Mouse (Mus musculus) forebrain, postnatal 0 days (tissue): ENCODE measurements around the gene Lor. TPM values are rescaled to one million over a fixed set of nuclear protein-coding genes. Genes with fewer than 3 reads are reported as not detected.

Experiments
- ATAC-seq: fragments of 200-750 bp; cut with Nextera tagmentation; 2 replicates; pipeline ENCODE4 v1.8.0; 2017; ENCODE audit warnings: mild to moderate bottlenecking, moderate library complexity
- DNase-seq: peaks from one replicate; pipeline ENCODE4 v3.0.0-alpha.2; 2015
- H3K27ac ChIP-seq: fragments of 300-500 bp; sonication (generic); 2 replicates; pipeline ENCODE4 v1.5.1; 2014; ENCODE audit warnings: low read depth, mild to moderate bottlenecking, antibody characterized with exemption, low read length, moderate library complexity, mixed read lengths
- H3K27me3 ChIP-seq: fragments of 300-500 bp; sonication (generic); 2 replicates; pipeline ENCODE4 v1.6.1; 2014; ENCODE audit warnings: mild to moderate bottlenecking, low read length, mixed read lengths; ENCODE audit not compliant: insufficient read depth
- H3K36me3 ChIP-seq: fragments of 300-500 bp; sonication (generic); 2 replicates; pipeline ENCODE4 v1.6.1; 2014; ENCODE audit warnings: mild to moderate bottlenecking, moderate library complexity; ENCODE audit not compliant: insufficient read depth
- H3K4me1 ChIP-seq: fragments of 300-500 bp; sonication (generic); 2 replicates; pipeline ENCODE4 v1.6.1; 2014; ENCODE audit warnings: antibody characterized with exemption; ENCODE audit not compliant: insufficient read depth
- H3K4me2 ChIP-seq: fragments of 300-500 bp; sonication (generic); 2 replicates; pipeline ENCODE4 v1.6.1; 2014; ENCODE audit warnings: low read depth, mild to moderate bottlenecking, moderate library complexity
- H3K4me3 ChIP-seq: fragments of 300-500 bp; sonication (generic); 2 replicates; pipeline ENCODE4 v1.5.1; 2014; ENCODE audit warnings: low read depth, low read length, mixed read lengths
- H3K9ac ChIP-seq: fragments of 300-500 bp; sonication (generic); 2 replicates; pipeline ENCODE4 v1.6.1; 2014; ENCODE audit warnings: mild to moderate bottlenecking
- H3K9me3 ChIP-seq: fragments of 300-500 bp; sonication (generic); 2 replicates; pipeline ENCODE4 v1.6.1; 2016; ENCODE audit warnings: low read length
- CTCF ChIP-seq: sonication (generic); IDR thresholded peaks from 2 replicates; pipeline ENCODE4 v1.5.1; 2016; ENCODE audit warnings: antibody characterized with exemption, control low read depth, low read depth
- WGBS: fragments of 180-500 bp; shearing (Covaris S2); extraction: QIAGEN DNeasy Blood & Tissue Kit; methylation state at CpG from one replicate; pipeline ENCODE4 v1.1.7; 2014; 5-methylcytosine and 5-hydroxymethylcytosine counted together
- polyA plus RNA-seq: library from polyadenylated mRNA; unstranded; fragments of >200 nt; fragmentation: Nextera tagmentation; extraction: Ambion mirVana; gene quantifications from 2 replicates; pipeline ENCODE4 v1.2.1, GENCODE M21; 2015
- total RNA-seq: library from RNA; depleted of rRNA; stranded (reverse); fragments of >200 nt; gene quantifications from 2 replicates; pipeline ENCODE4 v1.2.3, GENCODE M21; 2014; rRNA removed

The Lor gene
- total RNA-seq (1.8 and 2.0 TPM in 2 replicates), polyA plus RNA-seq (10.4 and 14.7 TPM in 2 replicates)

- no peak for TF ChIP-seq CTCF
- DNase-seq, result no peak
- no peak for ATAC-seq
- 81% methylated on average over 2 of the region's 2 CpGs for WGBS
- peak within 1 kb of the TSS; percentile 91 for H3K27ac ChIP-seq
- H3K4me2 ChIP-seq, result peak within 1 kb of the TSS; percentile 88
- peaks cover 6% of the 10 kb centered on the region for H3K27me3 ChIP-seq
- H3K36me3 ChIP-seq, result no peaks in the 10 kb centered on the region
- H3K9me3 ChIP-seq, result no peaks in the 10 kb centered on the region
- peak within 1 kb of the TSS; percentile 73 for H3K4me3 ChIP-seq
- H3K9ac ChIP-seq, result peak within 1 kb of the TSS; percentile 82; the same call in 1 of the 2 replicates
- no peaks in the 10 kb centered on the region for H3K4me1 ChIP-seq
Measured at GRCm38 (mm10) chr3:92083042-92083441, at the start of gene Lor. Gene Lor (minus strand): TSS chr3:92083142.

GRCm38 (mm10) chr3:92123847-92124246, 40.9 kb upstream of the Lor start, which contains the start of gene Prr9:
Gene Prr9 (minus strand): TSS chr3:92123947.
- no peak within 1 kb of the TSS for H3K27ac ChIP-seq
- no peak within 1 kb of the TSS for H3K4me3 ChIP-seq
- WGBS, result 81% methylated on average over 5 of the region's 5 CpGs
- no peak for DNase-seq
- no peak within 1 kb of the TSS for H3K4me2 ChIP-seq
- H3K36me3 ChIP-seq, result no peaks in the 10 kb centered on the region
- H3K9ac ChIP-seq, result no peak within 1 kb of the TSS
- H3K4me1 ChIP-seq, result no peaks in the 10 kb centered on the region
- no peak for TF ChIP-seq CTCF
- H3K9me3 ChIP-seq, result no peaks in the 10 kb centered on the region
- no peaks in the 10 kb centered on the region for H3K27me3 ChIP-seq
- no peak for ATAC-seq

GRCm38 (mm10) chr3:92120902-92121301, 38.0 kb upstream of the Lor start:
- Histone ChIP-seq H3K27ac (no peak overlapping the region), H3K9me3 (no peaks in the 10 kb centered on the region), H3K9ac (no peak overlapping the region), H3K4me1 (no peaks in the 10 kb centered on the region), H3K36me3 (no peaks in the 10 kb centered on the region), H3K27me3 (no peaks in the 10 kb centered on the region), H3K4me3 (no peak overlapping the region), H3K4me2 (no peak overlapping the region)
- 84% methylated on average over 3 of the region's 3 CpGs for WGBS
- ATAC-seq, result no peak
- no peak for TF ChIP-seq CTCF
- DNase-seq, result no peak

- Histone ChIP-seq H3K9ac (no peak overlapping the region), H3K36me3 (no peaks in the 10 kb centered on the region), H3K4me3 (no peak overlapping the region), H3K4me2 (no peak overlapping the region), H3K27ac (no peak overlapping the region), H3K27me3 (no peaks in the 10 kb centered on the region), H3K4me1 (no peaks in the 10 kb centered on the region), H3K9me3 (no peaks in the 10 kb centered on the region)
- no peak for ATAC-seq
- WGBS, result 32% methylated on average over 3 of the region's 3 CpGs
- peak; percentile 46 for TF ChIP-seq CTCF
- peak; percentile 5 for DNase-seq
Measured at GRCm38 (mm10) chr3:92117930-92118329, 35.0 kb upstream of the Lor start.

- H3K4me3 ChIP-seq, result no peak overlapping the region
- no peak overlapping the region for H3K9ac ChIP-seq
- DNase-seq, result no peak
- no peaks in the 10 kb centered on the region for H3K27me3 ChIP-seq
- H3K9me3 ChIP-seq, result no peaks in the 10 kb centered on the region
- TF ChIP-seq CTCF, result no peak
- H3K4me2 ChIP-seq, result no peak overlapping the region
- H3K4me1 ChIP-seq, result no peaks in the 10 kb centered on the region
- no peak for ATAC-seq
- no peak overlapping the region for H3K27ac ChIP-seq
- no peaks in the 10 kb centered on the region for H3K36me3 ChIP-seq
Measured at GRCm38 (mm10) chr3:92111526-92111925, 28.6 kb upstream of the Lor start.

GRCm38 (mm10) chr3:92110790-92111189, 27.8 kb upstream of the Lor start:
- H3K4me2 ChIP-seq, result no peak overlapping the region
- H3K9ac ChIP-seq, result no peak overlapping the region
- DNase-seq, result no peak
- H3K4me3 ChIP-seq, result no peak overlapping the region
- no peak for TF ChIP-seq CTCF
- H3K36me3 ChIP-seq, result no peaks in the 10 kb centered on the region
- H3K4me1 ChIP-seq, result no peaks in the 10 kb centered on the region
- H3K27me3 ChIP-seq, result no peaks in the 10 kb centered on the region
- no peaks in the 10 kb centered on the region for H3K9me3 ChIP-seq
- ATAC-seq, result no peak
- H3K27ac ChIP-seq, result no peak overlapping the region

- H3K9me3 ChIP-seq, result no peaks in the 10 kb centered on the region
- WGBS, result 6% methylated on average over 6 of the region's 6 CpGs
- peak; percentile 65 for TF ChIP-seq CTCF
- H3K9ac ChIP-seq, result no peak overlapping the region
- no peaks in the 10 kb centered on the region for H3K27me3 ChIP-seq
- DNase-seq, result peak; percentile 34
- H3K36me3 ChIP-seq, result no peaks in the 10 kb centered on the region
- H3K4me2 ChIP-seq, result no peak overlapping the region
- no peak overlapping the region for H3K27ac ChIP-seq
- ATAC-seq, result 0 out of 2 replicates have a peak, but pooled peaks have one; percentile 48
- H3K4me1 ChIP-seq, result no peaks in the 10 kb centered on the region
- H3K4me3 ChIP-seq, result no peak overlapping the region
Measured at GRCm38 (mm10) chr3:92106582-92106981, 23.6 kb upstream of the Lor start.
